Mouse (Mus musculus) brain, adult 10 weeks (tissue): Measurements from ENCODE around the gene Cbx2. TPM values are rescaled to one million over a fixed set of nuclear protein-coding genes. Genes with fewer than 3 reads are reported as not detected.

Experiments used
- polyA plus RNA-seq: library from polyadenylated mRNA; stranded (reverse); fragments of 350-450 nt; fragmentation: Illumina TruSeq; extraction: RNeasy Lipid Tissue Mini Kit (QIAGEN cat#74804); gene quantifications from one replicate; pipeline ENCODE4 v1.2.3, GENCODE M21; 2015; ENCODE audit warnings: low read depth, low replicate concordance

Cbx2 gene
- polyA plus RNA-seq, result 2.1 TPM

GRCm38 (mm10) chr11:119022895-119023615 is at the start of gene Cbx2:
Cbx2 (plus strand) TSS chr11:119022962.

DNA sequence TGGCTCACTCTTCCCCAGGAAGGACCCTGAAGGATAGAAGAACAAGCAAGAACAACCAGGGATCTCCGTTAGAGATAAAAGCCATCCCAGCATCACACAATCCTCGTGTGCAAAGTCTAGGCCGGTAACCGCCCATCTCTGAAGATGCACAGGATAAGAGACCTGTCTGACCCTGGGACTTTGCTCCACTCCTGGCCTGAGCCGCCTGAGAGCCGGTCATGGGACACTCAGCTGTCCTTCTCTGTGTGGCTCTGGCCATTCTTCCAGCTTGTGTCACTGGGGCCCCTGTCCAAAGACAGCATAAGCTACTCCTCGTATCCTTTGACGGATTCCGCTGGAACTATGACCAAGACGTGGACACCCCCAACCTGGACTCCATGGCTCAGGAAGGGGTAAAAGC is 34.8 kb upstream of the Cbx2 start, which contains the start of gene Enpp7:
Gene Enpp7 (plus strand): TSS at position 190 of the 400 bp plus-strand sequence.

GRCm38 (mm10) chr11:119040600-119041324 is 18.0 kb downstream of the Cbx2 start, which contains the start of gene Cbx8:
Cbx8 (minus strand) TSS chr11:119040969.

Other genes with a start within 250 kb of the Cbx2 start
- 189 TPM for gene Rbfox3, start 111.4 kb upstream of the Cbx2 start, polyA plus RNA-seq
- gene Enpp7, start 34.8 kb upstream of the Cbx2 start, polyA plus RNA-seq, result not detected
- 15.5 TPM for gene Cbx8, start 18.0 kb downstream of the Cbx2 start, polyA plus RNA-seq
- 28.6 TPM for gene Cbx4, start 63.3 kb downstream of the Cbx2 start, polyA plus RNA-seq
- gene Tbc1d16, start 205.5 kb downstream of the Cbx2 start, polyA plus RNA-seq, result 21.5 TPM
- gene Ccdc40, start 205.6 kb downstream of the Cbx2 start, polyA plus RNA-seq, result 1.6 TPM
- 179 TPM for gene Gaa, start 244.9 kb downstream of the Cbx2 start, polyA plus RNA-seq